Mouse (Mus musculus) gastrocnemius, adult 18-20 months (tissue): ENCODE measurements around the gene Nmt1. TPM values are rescaled to one million over a fixed set of nuclear protein-coding genes. Genes with fewer than 3 reads are reported as not detected.
A peak's percentile ranks its signal among the peaks of the same experiment; 100 is the strongest.

Experiments used
- DNase-seq: peaks from one replicate; pipeline ENCODE4 v3.0.0; 2021; ENCODE audit warnings: low spot score
- microRNA-seq: library from miRNA; unstranded; fragments of <30 nt; microRNA quantifications from one replicate; pipeline ENCODE4 v1.2.0, GENCODE M21; 2021
- total RNA-seq, 2 experiments: library from RNA; stranded (reverse); gene quantifications; 2 replicates each; pipeline ENCODE4 v1.2.3; 2021

Gene Nmt1
- total RNA-seq, 2 experiments from 2014 or later: 48.5 to 48.7 TPM

DNA sequence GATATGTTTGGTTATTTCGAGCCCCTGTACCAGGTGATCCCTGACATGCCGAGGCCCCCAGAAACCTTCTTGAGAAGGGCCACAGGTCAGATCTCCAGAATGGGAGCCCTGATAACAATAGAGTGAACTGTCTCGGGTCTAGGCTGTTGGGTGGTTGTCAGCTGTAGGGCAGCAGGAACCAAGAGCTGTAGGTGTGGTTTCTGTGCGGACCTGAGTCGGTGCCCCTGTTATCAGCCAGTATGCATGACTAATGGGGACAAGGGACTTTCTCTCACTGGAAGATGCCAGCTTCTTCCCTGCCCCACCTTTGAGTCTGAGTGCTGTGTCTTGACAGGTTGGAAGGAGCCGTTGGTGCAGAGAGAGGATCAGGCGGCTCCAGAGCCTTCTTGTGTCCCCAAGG lies 76.5 kb downstream of the Nmt1 start:
- no peak for DNase-seq

DNA sequence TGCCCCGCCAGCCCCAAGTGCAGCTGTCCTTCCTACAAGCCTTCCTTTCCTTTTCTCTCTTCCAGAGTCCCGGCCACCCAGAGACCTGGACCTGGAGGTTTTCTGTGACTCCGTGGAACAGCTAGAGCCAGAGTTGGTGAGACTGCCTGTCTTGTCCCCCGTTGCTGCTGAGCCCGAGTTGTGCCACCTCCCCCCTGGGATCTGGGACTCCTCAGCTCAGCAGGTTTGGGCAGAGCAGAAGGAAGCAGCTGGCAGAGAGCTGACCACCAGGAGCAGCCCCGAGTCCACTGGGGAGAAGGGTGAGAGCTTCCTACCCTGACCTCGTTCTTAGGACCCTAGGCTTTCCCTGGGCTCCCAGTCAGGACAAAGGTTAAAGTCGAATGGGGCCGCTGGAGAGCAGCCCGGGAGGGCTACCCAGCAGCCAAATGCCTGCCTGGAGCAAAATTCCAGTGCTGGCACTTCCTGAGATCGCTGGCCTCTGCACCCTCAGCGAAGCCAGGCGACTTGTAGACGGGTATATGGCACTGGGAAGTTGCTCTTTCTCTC lies 77.3 kb downstream of the Nmt1 start:
- DNase-seq: no peak

DNA sequence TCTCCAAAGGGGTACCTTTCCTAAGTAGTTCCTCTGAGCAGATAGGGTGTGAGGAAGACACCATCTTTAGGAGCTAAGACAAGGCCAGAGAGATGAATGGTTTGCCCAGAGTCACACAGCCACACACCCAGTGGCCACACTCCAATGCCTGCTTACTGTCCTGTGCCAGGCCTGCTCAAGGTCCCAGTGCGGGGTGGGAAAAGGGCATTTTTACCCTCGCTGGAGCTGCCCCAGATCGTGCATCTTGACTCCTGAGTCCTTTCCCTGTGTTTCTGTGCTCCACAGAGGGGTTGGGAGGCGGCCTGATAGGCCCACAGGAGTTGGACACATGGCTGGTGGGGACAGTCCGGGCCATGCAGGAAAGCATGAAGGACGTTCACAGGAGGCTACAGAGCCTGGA lies 77.8 kb downstream of the Nmt1 start:
- no peak for DNase-seq

DNA sequence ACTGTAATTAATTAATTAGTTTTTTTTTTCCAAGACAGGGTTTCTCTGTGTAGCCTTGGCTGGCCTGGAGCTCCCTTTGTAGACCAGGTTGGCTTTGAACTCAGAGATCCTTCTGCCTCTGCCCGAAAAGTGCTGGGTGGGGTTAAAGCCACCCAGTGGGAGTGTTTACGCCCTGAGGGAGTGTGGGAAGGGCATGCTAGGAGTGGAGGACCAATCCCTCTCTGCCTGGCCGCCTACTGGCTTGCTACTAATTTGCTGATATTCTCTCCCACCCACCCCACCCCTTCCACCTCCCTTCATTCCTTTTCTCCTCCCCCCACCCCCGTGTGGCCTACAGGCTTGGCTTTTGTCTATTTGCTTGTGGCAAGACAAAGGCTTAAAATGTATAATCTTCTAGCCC lies 78.4 kb downstream of the Nmt1 start:
- DNase-seq: no peak

DNA sequence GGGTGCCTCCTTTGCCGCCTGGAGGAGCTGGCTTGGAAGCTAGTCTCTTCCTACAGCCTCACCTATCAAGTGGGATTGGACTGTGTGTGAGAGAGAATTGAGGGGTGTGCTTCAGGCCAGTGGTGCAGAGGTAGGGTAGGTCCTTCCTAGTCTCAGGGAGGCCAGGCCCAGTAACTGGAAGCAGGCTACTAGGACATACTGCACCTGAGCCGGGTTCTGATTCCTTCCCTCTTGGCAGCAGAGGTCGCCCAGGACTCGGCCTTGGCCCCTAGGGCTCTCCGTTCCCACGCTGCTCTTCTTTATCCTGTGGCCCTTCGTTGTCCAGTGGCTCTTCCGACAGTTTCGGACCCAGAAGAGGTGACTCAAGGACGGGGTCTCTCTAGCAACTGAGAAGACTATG lies 83.3 kb downstream of the Nmt1 start:
- peak; percentile 21 for DNase-seq

DNA sequence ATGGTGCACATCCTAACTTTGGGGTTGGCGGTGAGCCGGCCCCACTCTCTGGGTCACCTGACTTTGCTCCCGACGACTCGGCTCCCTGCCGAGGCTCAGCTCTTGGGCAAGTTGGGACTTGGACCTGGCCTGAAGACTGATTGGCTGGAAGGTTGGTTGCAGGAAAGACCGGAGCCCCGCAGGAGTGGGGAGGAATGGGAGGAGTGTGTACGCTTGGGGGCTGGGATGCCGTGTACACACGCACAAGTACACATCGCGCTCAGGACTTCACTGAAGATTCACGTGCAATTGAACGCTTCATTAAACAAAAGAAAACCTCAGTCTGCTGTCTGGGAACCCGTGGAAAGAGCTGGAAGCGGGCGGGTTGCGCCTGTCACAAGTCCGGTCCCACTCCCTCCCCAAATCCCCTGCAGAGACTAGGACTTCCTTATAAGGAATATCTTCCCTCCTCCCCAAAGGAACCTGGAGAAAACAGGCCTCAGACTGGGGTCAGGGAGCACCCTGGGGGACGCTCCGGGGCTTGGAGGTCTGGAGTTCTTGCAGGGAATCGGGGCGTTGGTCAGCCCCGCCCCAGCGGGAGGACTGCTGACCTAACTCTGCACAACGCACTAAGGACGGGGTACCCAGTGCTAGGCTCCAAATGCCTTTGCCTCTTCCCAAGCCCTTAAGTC lies 84.0 kb downstream of the Nmt1 start:
- peak; percentile 79 for DNase-seq

DNA sequence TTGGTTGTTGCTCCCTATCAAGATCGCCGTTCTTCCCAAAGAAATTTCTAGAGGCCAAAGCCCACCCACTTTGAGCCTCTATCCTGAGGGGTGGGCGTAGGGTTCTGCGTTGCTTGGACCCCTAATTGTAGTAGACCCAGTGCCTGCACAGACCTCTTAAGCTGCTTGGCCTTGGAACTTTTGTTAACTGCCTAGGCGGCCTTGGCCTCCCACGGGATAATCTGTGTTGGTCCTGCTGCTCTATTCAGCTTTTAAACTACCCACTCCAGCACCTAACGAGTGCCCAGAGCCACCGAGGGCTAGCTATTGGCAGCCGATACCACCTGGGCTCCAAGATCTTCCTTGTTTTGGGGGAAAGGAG lies 84.5 kb downstream of the Nmt1 start:
- no peak for DNase-seq

DNA sequence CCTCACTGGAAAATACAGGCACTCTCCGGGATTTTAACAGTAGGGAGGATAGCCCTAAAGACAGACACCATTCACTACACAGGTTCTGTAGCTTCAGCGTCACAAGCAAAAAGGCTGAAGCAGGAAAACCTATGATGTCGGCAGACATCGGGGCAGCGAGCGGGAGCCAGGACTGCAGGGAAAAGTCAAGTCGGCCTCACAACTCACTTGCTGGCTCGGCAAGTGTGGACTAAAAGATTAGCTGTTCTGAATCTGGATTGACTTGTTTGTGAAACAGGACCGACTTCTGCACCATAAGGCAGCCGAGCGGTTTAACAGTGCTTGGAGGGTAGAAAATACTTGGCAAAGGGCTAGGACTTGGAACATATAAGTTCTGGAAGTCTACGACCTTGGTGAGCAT lies 85.0 kb downstream of the Nmt1 start:
- no peak for DNase-seq

DNA sequence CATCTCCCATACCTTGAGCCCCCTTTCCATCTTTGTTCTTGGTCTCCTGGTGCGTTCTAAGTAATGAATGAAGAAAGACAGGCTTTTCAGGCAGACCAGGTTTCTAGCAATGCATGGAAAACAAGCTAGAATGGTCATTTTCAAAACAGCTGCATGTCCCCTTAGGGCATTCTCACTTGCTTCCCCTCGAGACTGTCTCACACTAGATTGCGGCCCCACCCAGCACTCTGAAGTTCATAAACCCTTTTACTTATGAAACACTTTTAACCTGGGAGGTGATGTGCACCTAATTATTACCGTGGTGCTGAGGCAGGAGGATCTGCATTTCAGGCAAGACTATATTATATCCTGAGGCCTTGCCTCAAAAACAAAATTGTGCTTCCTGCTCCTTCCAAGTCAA lies 85.8 kb downstream of the Nmt1 start:
- no peak for DNase-seq

DNA sequence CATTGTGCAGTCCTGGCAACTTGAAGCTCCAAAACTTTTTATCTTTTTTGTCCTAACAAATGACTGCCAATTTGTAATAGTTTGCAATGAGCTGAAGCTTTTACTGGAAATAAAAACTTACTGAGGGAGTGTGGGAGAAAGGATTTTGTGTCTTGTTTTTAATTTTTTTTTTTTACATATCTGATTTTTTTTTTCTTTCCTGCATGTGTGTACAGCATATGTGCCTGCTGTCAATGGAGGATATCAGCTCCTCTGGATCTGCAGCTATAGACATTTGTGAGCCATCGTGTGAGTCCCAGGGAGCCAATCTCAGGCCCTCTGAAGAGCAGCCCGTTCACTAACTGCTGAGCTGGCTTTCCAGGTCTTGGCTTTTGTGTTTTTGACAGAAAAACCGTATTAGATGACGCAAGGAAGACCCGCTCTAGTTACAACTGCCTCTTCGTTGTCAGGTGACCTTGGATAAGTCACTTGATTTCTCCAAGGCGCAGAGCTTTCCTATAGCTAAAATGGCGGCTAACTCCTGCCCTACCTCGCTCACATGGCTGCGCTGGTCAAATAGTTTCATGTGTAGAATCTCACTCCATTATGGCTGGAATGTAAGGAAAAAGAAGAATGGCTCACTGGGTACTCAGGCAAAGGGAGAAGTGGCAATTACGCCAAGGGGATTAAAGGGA lies 86.4 kb downstream of the Nmt1 start:
- no peak for DNase-seq

DNA sequence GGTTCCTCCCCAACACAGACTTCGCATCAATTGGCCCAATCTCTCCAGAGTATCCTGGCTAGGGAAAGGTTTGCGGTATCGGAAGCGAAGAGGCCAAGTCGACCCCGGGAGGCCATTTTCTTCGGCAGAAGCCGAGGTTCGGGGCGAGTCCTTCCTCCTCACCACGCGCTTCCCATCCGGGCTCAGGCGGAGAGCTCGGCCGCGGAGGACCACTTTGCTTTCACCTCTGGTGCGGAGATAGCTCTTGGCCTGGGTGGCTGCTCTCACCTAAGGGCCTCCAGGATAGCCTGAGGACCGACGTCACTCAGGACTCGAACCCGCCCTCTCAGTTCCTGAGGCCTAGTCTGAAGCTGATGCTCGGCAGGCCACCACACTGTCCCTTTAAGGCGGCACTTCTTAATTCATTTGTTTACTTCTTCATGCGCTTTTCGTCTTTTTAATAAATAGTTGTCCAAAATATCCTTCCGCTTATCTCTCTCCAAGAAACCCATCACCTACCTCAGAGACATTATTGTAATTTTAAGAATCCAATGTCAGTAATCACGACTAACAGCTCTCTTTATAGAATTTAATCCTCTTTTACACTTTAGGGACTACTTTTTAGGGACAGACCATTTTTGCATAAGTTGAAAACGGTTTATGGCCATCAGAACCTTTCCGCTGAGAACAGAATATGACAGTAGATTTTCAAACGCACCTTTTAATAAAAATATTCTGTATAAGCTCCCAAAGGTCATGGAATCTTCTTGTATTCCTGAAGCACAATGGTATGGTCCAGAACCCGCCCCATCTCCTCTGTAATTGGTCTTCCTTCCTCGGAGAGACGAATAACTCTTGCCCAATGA lies 87.4 kb downstream of the Nmt1 start:
- DNase-seq: peak; percentile 81

DNA sequence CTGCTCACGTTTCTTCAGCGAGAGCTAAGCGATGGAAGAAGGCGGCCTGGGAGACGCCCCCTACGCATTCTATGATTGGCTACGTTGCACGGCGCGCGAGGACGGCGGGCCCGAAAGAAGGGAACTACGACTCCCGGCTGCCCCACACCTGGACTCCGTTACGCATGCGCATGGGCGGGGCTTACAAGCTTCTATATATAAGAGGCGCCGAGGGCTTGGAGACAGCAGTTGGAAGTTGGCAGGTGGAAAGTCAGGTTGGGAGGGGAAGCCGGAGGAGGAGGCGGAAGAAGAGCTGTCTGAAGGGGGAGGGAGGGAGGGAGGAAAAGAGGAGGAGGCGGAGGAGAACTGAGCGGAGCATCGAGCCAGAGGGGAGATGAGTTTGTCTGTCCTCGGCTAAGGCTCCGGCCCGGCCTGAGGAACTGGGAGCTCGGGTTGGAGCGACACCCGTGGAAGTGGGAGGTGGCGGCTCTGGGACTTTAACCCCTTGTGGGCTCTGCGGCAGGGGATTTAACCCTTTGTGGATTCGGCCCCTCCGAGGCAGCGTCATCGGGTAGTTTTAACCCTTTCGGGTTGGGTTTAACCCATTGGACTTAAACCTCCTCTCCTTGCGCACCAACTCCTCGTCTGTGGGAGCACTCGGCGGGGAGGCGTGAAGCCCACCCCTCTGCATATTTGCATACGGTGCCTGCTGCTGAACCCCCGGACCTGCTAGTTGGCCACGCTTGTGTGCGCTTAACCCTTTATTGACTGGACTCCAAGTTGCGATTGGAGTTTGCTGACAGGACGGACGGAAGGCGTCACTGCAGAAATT lies 88.2 kb downstream of the Nmt1 start, which contains the start of gene Hexim1:
Gene Hexim1, plus strand, starts transcription at position 224 of the 811 bp plus-strand sequence.
- peak; percentile 100 for DNase-seq

DNA sequence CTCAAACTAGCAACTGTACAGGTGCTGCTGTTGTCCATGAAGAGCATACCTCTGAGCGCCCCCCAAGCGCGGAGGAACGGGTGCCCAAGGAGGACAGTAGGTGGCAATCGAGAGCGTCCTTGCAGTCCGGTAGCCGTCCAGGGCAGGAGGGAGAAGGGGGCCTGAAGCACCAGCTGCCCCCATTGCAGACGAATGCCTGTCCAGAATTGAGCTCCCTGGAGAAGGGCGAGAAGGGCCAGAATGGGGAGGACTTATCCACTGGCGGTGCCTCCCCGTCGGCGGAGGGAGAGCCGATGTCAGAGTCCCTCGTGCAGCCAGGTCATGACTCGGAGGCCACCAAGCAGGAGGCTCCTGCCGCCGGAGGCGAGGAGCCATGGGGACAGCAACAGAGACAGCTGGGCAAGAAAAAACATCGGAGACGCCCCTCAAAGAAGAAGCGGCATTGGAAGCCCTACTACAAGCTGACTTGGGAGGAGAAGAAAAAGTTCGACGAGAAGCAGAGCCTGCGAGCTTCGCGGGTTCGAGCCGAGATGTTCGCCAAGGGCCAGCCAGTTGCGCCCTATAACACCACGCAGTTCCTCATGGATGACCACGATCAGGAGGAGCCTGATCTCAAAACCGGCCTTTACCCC lies 89.1 kb downstream of the Nmt1 start:
- peak; percentile 81 for DNase-seq

DNA sequence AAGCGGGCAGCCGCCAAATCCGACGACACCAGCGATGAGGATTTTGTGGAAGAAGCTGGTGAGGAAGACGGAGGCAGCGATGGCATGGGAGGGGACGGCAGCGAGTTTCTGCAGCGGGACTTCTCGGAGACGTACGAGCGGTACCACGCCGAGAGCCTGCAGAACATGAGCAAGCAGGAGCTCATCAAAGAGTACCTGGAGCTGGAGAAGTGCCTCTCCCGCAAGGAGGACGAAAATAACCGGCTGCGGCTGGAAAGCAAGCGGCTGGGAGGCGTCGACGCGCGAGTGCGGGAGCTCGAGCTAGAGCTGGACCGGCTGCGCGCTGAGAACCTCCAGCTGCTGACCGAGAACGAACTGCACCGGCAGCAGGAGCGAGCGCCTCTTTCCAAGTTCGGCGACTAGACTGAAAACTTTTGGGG lies 89.6 kb downstream of the Nmt1 start:
- DNase-seq: peak; percentile 40

Small RNA genes lying within 50 kb of the gene (microRNA-seq; reads per million reads assigned to microRNA genes)
- gene Mir6931: not detected

Other genes starting within 250 kb of the Nmt1 start
- gene Gjc1, start 208.5 kb upstream of the Nmt1 start, total RNA-seq: 1 to 10 TPM; 3.7 to 4.6 TPM
- gene Higd1b, start 192.3 kb upstream of the Nmt1 start, total RNA-seq: 1 to 10 TPM; 2.4 to 3.1 TPM
- gene Eftud2, start 147.2 kb upstream of the Nmt1 start, total RNA-seq: 10 to 100 TPM; 24.5 to 24.7 TPM
- not detected for gene Ccdc103, start 147.0 kb upstream of the Nmt1 start, total RNA-seq
- gene Fam187a, start 143.0 kb upstream of the Nmt1 start, total RNA-seq: not detected
- gene Gfap, start 127.3 kb upstream of the Nmt1 start, total RNA-seq: not detected
- gene Kif18b, start 103.1 kb upstream of the Nmt1 start, total RNA-seq: not detected
- gene C1ql1, start 81.5 kb upstream of the Nmt1 start, total RNA-seq: not detected
- 10 to 100 TPM; 15.2 to 20.3 TPM for gene Dcakd, start 143 bp downstream of the Nmt1 start, total RNA-seq
- gene Plcd3, start 73.5 kb downstream of the Nmt1 start, total RNA-seq: 1 to 10 TPM; 6.9 to 9.4 TPM
- gene Acbd4, start 73.5 kb downstream of the Nmt1 start, total RNA-seq: 10 to 100 TPM; 36.1 to 38.9 TPM
- 10 to 100 TPM; 23.3 to 23.6 TPM for gene Hexim1, start 88.0 kb downstream of the Nmt1 start, total RNA-seq
- 1 to 10 TPM; 3.3 to 4.4 TPM for gene Hexim2, start 104.2 kb downstream of the Nmt1 start, total RNA-seq
- 1 to 10 TPM; 5.1 to 8.1 TPM for gene Fmnl1, start 142.9 kb downstream of the Nmt1 start, total RNA-seq
- gene 1700023F06Rik, start 180.4 kb downstream of the Nmt1 start, total RNA-seq: not detected
- gene Spata32, start 190.2 kb downstream of the Nmt1 start, total RNA-seq: not detected
- gene Map3k14, start 239.3 kb downstream of the Nmt1 start, total RNA-seq: 1 to 10 TPM; 3.2 to 4.0 TPM